Mouse (Mus musculus) stomach, postnatal 0 days (tissue): Measurements from ENCODE around the gene Thsd4.

ENCODE experiments used
- CTCF ChIP-seq: IDR thresholded peaks from 2 replicates; pipeline ENCODE4 v1.5.1; 2016; ENCODE audit warnings: antibody characterized with exemption, low read depth, mild to moderate bottlenecking, moderate library complexity
- EP300 ChIP-seq: optimal IDR thresholded peaks from 2 replicates; pipeline ENCODE3; 2016; ENCODE audit warnings: antibody characterized with exemption

DNA sequence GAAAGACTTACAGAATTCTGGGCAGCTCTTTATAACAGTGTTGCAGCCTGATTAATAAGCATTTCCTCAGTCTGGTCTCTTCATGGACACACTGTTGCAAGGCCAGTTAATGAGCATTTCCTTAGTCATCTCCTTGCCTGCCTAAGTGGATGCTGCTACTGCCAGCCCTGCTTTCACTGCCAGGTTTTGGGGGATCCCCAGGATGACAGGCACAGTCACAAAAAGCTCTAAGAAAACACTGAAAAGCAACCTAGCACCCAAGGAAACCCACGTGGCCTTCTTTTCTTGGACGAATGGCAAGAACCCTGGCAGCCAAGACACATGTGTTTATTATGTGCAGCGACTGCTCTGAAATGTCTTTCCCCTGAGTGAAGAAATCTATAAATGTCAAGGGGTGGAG, 41.8 kb downstream of the Thsd4 start:
- TF ChIP-seq EP300: no peak
- no peak for TF ChIP-seq CTCF
